Mouse (Mus musculus): ENCODE measurements around the gene Abhd17c.

DNA sequence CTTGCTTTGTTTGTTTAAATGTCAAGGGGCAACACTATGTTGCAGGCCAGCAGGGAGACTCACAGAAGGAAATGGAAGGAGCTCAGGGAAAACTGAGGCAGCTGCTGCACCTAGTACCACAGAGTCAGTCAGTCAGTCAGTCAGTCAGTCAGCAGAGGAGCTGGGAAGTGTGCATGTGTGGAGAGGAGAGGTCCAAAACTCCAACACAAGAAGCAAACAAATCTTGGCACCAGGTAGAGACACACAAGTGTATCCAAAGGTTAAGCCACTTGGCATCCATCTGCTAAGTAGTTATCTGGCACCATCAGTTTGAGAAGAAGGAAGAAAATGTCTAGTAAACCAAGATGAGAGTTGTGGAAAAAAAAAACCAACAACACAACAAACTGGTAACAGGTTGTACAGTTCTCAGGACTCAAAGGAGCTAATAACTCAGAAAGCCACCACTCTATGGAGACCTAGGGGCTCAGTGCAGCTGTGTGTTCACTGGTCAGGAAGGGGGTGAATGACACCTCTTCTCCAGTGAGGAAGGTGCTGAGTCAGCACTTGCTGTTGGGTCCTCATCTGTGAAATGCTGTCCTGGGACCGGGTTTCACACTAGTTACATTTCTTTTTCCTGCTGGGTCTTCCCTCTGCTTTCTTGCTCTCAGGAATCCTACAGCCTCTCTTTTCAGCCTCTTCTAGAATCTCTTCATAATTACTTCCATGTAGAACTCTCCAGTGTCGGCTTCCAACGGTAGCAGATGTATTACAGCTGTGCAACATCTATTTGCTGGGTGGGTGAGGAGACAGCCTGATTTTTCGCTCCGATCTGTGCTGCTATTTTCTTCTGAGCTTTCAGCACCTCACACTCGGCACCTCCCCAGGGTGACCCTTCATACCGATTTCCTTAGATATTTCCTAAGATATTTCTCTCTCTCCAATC, 34.8 kb downstream of the Abhd17c start:
- TF ChIP-seq CTCF (IDR thresholded peaks at IDR 0.05; ENCODE audit: low read depth, low read length) (no peak), POLR2A (IDR thresholded peaks at IDR 0.05; ENCODE audit: insufficient read depth, low read length) (no peak)

Measured in ES-Bruce4 (cell line).